Mouse (Mus musculus): ENCODE results near the gene Cxcl13. TPM values are rescaled to one million over a fixed set of nuclear protein-coding genes. Genes with fewer than 3 reads are reported as not detected.

Cxcl13 gene
- not detected in 2 replicates for polyA plus RNA-seq (2012)

GRCm38 (mm10) chr5:95956651-95957050 lies at the start of gene Cxcl13:
Gene Cxcl13, plus strand, starts transcription at chr5:95956951.
- TF ChIP-seq GATA1 (IDR thresholded peaks at IDR 0.05; ENCODE audit: low read length), result no peak

DNA sequence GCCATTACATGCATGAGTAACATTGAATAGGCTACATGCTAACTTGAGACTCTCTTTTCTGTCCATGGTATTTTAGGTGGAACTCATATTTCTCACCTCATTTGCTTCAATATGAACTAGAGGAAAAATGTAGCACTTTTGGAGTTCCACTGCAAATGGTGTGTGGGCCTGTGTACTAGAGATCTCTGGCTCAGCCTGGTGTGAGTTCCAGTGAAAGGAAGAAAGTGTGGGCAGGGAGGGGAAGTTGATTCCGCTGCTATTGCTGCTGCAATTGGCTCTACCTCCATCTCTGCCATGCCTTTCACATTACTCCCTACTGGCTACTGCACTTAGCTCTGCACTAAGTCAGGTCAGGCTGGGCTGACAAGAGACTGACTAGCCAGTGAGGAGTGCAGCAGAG lies 45.7 kb upstream of the Cxcl13 start:
- TF ChIP-seq GATA1 (IDR thresholded peaks at IDR 0.05; ENCODE audit: low read length), result no peak

GRCm38 (mm10) chr5:95918491-95918890 lies 38.3 kb upstream of the Cxcl13 start:
- no peak for TF ChIP-seq GATA1 (IDR thresholded peaks at IDR 0.05; ENCODE audit: low read length)

DNA sequence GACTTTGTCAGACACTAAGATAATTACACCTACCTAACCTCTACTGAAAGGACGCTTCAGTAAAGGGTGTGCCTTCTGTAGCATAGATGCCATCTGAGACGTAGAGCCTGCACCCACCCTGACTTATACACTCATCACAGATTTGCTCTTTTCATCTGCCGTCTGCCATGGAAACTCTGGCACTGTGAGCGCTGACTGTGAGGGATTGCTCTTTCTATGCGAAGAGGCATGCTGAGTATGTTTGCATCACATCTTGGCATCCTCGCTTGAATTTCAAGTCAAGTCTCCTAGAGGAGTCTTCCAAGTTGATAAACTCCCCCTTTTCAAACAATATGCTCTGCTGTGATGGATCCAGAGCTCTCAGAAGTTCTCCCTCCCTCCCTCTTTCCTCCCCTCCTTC lies 32.7 kb upstream of the Cxcl13 start:
- no peak for TF ChIP-seq GATA1 (IDR thresholded peaks at IDR 0.05; ENCODE audit: low read length)

DNA sequence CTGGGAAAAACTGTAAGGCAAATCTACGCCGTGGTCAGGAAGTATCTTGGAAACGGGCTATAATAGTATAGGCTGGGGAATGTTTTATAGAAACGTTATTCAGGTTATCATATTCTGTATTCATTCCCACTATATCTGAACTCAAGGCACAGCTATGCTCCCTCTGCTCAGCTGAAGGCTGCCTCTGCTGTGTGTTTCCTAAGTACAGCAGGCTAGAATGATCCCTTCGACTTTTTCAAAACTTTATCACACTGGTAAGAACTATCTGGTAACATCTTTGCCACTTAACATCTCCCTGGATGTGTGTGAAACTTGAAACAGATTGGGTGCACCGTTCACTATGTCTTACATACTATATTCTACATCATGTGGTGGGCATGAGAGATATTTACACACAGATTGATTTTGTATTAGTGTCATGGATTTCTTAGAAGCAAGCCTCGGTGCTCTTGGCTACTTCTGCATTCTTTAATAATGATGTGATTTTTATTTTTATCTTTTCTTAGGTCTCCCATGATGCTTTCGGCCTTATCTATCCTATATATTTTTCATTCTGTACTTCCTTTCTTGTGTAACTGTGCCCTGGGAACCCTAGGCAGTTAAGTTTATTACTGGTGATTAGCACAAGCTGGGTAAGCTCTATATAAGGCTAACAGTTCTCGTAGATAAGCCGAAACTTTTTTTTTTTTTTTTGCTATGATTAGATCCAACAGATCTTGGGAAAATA lies 31.4 kb upstream of the Cxcl13 start:
- no peak for TF ChIP-seq GATA1 (IDR thresholded peaks at IDR 0.05; ENCODE audit: low read length)

DNA sequence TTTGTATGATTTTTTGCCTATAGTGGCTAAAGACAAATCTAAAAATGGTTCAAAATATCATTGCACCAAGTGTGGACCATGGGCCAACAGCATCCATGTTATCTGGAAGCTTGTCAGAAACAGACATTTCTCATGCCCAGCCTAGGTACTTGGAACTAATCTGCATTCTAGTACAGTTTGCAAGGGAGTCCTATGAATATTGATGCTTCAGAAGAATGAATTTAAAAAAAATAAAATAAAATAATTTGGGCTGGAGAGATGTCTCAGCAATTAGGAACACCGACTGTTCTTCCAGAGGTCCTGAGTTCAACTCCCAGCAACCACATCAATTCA lies 30.9 kb upstream of the Cxcl13 start:
- no peak for TF ChIP-seq GATA1 (IDR thresholded peaks at IDR 0.05; ENCODE audit: low read length)

DNA sequence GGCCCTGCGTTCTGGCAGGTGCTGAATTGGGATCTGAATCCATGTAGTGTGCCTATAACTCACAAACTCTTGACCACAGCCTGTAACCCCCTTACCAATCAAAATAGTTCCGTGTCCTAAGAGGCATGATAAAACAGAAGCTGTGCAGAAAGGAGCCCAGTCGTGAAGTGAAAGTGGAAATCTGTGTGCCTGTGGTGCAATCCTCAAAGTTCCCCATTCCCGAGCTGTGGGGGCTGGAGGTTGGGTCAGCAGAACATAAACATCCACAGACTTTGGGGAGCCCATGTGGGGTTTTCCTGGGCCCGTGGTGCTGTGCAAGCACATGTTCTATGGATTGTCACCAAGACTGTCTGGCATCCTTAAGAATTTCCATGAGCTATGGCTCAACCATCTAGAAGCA lies 21.7 kb upstream of the Cxcl13 start:
- no peak for TF ChIP-seq GATA1 (IDR thresholded peaks at IDR 0.05; ENCODE audit: low read length)

DNA sequence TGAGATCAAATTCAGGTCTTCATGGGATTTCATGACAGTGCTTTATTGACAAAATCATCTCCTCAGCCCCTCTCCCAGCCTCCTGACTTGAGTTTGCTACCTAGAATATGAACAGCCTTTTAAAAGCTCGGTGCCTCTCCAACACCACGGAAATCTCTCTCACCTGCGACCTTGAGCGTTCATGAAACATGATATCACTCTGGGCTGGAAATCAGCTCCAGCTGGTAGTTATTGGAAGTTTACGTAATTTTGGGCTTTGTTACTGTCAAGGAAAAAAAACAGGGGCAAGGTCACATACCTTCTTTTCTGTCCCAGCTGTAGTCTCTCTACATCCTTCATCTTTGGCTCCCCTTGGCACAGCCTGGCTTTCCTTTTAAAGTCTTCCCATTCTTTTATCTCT lies 20.7 kb upstream of the Cxcl13 start:
- TF ChIP-seq GATA1 (IDR thresholded peaks at IDR 0.05; ENCODE audit: low read length), result no peak

DNA sequence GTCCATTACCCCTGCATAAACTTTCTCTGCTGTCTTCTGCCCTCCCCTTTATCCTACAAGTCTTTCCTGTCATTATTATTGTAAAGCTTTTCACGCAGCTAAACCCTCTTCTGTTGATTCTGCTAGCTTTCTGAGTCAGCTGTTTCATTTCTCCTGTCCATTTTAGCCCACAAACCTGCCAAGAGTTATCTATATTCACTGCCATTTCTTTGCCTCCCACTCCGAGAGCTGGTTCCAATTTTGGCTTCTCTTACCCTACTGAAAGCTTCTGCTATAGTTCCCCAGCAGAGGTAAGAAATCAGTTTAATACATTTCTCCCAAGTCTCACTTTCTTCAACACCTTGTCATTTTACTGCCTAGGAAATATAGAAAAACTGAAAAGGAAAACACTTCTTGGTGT lies 19.6 kb upstream of the Cxcl13 start:
- TF ChIP-seq GATA1 (IDR thresholded peaks at IDR 0.05; ENCODE audit: low read length), result no peak

DNA sequence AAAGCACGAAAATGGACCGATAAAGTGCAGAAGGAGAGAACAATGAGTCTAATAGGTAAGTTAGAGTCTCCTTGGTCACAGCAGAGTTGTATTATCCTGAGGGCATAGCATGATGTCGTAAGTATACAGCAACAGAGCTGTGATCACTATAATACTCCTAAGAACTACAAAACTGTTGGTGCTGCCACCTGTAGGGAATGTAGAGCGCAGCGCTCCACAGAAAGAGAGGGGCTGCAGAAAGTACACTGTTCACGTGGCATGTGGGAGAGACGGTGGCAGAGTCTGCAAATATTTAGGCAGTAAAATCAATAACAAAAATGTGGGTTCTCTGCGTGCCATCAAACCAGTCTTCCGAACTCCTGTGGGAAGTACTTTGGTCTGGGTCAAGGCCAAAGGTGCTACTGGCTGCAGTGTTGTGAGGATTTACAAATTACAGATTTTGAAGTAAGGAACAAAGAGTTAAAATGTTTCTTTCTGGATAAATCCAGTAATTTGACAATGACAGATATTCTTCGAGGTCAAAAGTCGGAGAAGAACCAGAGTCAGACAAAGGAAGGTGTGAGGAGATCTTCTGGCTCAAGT lies 18.6 kb upstream of the Cxcl13 start:
- TF ChIP-seq GATA1 (IDR thresholded peaks at IDR 0.05; ENCODE audit: low read length), result no peak

DNA sequence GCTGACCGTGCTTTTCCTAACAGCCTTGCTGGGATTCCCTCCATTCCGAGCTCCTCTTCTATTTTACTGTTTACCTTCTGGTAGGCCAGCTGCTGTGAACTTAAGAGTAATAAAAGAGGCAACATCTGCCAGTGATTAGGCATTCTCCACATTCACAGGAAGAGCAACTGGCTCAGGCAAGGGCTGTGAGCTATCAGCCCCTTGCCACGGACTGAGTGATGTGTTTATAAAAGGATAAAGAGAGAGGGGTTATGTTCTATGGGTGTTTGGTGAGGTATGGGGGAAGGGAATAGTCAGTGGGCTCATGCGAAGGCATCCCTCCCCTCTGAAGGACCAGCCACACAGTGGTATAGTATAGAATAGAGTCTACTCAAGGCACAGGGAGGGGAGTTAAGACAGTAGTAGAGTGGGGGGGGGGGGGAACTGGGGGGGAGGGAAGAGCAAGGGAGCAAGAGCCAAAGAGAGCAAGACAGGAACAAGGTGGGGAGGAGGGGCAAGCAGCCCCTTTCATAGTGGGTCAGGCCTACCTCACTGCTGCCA lies 16.0 kb upstream of the Cxcl13 start:
- no peak for TF ChIP-seq GATA1 (IDR thresholded peaks at IDR 0.05; ENCODE audit: low read length)

GRCm38 (mm10) chr5:95941562-95941961 lies 15.2 kb upstream of the Cxcl13 start:
- no peak for TF ChIP-seq GATA1 (IDR thresholded peaks at IDR 0.05; ENCODE audit: low read length)

DNA sequence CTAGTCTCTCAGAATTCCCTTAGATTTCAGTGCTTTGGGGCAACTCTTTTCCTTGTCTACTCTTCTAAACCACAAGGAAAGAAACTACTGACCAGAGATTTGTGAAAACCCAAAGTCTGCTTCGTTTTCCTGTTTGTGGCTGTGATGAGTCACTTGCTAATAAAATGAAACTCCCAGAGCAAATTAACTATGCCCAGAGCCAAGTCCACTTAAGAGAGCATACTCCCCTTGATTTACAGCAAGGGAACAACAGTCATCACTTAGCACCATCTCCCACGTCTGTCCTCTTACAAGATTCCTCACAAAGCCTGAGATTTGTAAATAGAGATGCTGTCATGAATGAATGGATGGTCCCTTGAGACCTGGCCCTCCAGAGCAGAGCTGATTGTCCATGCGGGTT lies 11.6 kb upstream of the Cxcl13 start:
- no peak for TF ChIP-seq GATA1 (IDR thresholded peaks at IDR 0.05; ENCODE audit: low read length)

DNA sequence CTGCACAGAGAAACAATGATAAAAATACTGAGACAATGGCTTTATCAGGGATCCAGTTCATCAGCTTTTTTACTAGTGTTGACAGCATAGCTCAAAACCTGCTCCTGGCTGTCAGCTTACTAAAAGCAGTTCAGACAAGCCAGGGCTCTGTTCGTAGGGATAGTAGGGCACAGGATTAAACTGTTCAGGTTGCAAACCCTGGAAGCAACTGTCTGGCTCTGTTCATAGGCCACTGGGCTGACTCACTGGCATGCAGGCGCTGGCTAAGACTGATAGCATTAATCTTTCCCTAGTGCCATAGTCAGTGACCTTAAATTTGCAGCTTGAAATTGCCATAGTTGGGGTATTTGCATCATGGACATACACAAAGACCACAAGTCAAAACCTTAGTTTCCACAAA lies 10.4 kb upstream of the Cxcl13 start:
- no peak for TF ChIP-seq GATA1 (IDR thresholded peaks at IDR 0.05; ENCODE audit: low read length)

DNA sequence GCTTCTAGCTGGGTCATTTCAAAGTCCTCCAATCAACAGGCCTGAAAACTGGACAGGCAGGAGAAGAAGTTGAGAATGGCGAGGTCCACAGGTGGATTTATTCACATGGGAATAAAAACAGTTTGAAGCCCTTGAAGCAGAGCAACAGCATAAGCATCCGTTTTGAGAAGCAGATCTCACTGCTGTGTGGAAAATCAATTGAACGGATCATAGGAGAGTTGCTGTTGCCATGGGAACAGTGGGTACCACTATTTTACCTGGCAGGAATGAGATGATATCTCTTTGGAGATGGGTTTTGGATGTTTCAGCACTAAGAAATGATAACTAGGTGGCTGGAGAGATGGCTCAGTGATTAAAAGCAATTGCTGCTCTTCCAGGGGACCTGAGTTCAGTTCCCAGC lies 8.1 kb upstream of the Cxcl13 start:
- no peak for TF ChIP-seq GATA1 (IDR thresholded peaks at IDR 0.05; ENCODE audit: low read length)

- TF ChIP-seq GATA1 (IDR thresholded peaks at IDR 0.05; ENCODE audit: low read length), result no peak
Observed at GRCm38 (mm10) chr5:95949946-95950701, 6.6 kb upstream of the Cxcl13 start.

DNA sequence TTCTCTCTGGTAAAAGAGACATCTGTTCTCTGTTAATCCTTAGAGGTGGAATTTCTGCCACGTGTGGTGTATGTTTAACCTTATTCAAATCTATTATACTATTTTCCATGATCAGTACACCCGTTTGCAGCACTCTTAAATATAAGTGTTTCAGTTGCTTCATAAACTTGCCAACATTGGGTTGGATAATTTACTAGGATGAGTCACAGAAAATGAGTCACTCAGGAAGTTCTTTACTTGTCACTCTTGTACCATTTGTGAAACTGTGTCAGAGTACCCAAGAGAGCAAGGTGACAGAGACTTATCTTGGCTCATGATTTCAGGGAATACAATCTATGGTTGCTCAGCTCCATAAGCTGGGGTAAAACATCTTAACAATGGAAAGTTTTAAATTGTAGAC lies 8.2 kb downstream of the Cxcl13 start:
- no peak for TF ChIP-seq GATA1 (IDR thresholded peaks at IDR 0.05; ENCODE audit: low read length)

Measured in G1E-ER4 (cell line).